Mouse (Mus musculus) stomach, postnatal 0 days (tissue): ENCODE measurements around the gene Zfp593. TPM values are rescaled to one million over a fixed set of nuclear protein-coding genes. Genes with fewer than 3 reads are reported as not detected.
A peak's percentile ranks its signal among the peaks of the same experiment; 100 is the strongest.

Source experiments
- ATAC-seq: fragments of 200-750 bp; cut with Nextera tagmentation; 2 replicates; pipeline ENCODE4 v1.8.0; 2017; ENCODE audit not compliant: low FRiP score, low TSS enrichment
- DNase-seq: peaks from one replicate; pipeline ENCODE4 v3.0.0-alpha.2; 2016; ENCODE audit warnings: low spot score
- H3K27ac ChIP-seq: fragments of 300-500 bp; sonication (generic); replicated peaks from 2 replicates; pipeline ENCODE4 v1.5.1; 2014; ENCODE audit warnings: mild to moderate bottlenecking, control low read depth
- H3K27me3 ChIP-seq: fragments of 300-500 bp; sonication (generic); 2 replicates; pipeline ENCODE4 v1.6.1; 2014; ENCODE audit warnings: low read length; ENCODE audit not compliant: control insufficient read depth, insufficient read depth
- H3K36me3 ChIP-seq: fragments of 300-500 bp; sonication (generic); 2 replicates; pipeline ENCODE4 v1.6.1; 2014; ENCODE audit warnings: low read length, mixed read lengths; ENCODE audit not compliant: control insufficient read depth, insufficient read depth
- H3K4me1 ChIP-seq: fragments of 300-500 bp; sonication (generic); replicated peaks from 2 replicates; pipeline ENCODE4 v1.6.1; 2014; ENCODE audit warnings: antibody characterized with exemption; ENCODE audit not compliant: control insufficient read depth, insufficient read depth
- H3K4me2 ChIP-seq: fragments of 300-500 bp; sonication (generic); replicated peaks from 2 replicates; pipeline ENCODE4 v1.6.1; 2014; ENCODE audit warnings: low read depth, mild to moderate bottlenecking, control low read depth, moderate library complexity
- H3K4me3 ChIP-seq: fragments of 300-500 bp; sonication (generic); 2 replicates; pipeline ENCODE4 v1.5.1; 2014; ENCODE audit warnings: low read depth, low read length, control low read depth
- H3K9ac ChIP-seq: fragments of 300-500 bp; sonication (generic); 2 replicates; pipeline ENCODE4 v1.6.1; 2014; ENCODE audit warnings: mild to moderate bottlenecking, low read length, control low read depth, mixed read lengths
- H3K9me3 ChIP-seq: fragments of 300-500 bp; sonication (generic); 2 replicates; pipeline ENCODE4 v1.6.1; 2016; ENCODE audit warnings: low read length; ENCODE audit not compliant: control insufficient read depth
- CTCF ChIP-seq: IDR thresholded peaks from 2 replicates; pipeline ENCODE4 v1.5.1; 2016; ENCODE audit warnings: antibody characterized with exemption, low read depth, mild to moderate bottlenecking, moderate library complexity
- EP300 ChIP-seq: optimal IDR thresholded peaks from 2 replicates; pipeline ENCODE3; 2016; ENCODE audit warnings: antibody characterized with exemption
- WGBS: fragments of 180-500 bp; shearing (Covaris S2); extraction: QIAGEN DNeasy Blood & Tissue Kit; methylation state at CpG from one replicate; pipeline ENCODE4 v1.1.7; 2014; 5-methylcytosine and 5-hydroxymethylcytosine counted together
- polyA plus RNA-seq: library from polyadenylated mRNA; unstranded; fragments of >200 nt; fragmentation: Nextera tagmentation; extraction: Ambion mirVana; gene quantifications from 2 replicates; pipeline ENCODE4 v1.2.1, GENCODE M21; 2015

The Zfp593 gene
- polyA plus RNA-seq, 1 experiment from 2014 or later: 12.6 TPM

- peaks cover 3% of the 10 kb centered on the region; the same call in 1 of the 2 replicates for H3K4me1 ChIP-seq
- no peaks in the 10 kb centered on the region for H3K27me3 ChIP-seq
- no peaks in the 10 kb centered on the region for H3K36me3 ChIP-seq
- no peaks in the 10 kb centered on the region for H3K9me3 ChIP-seq
- ATAC-seq: no peak
- no peak for DNase-seq
- no peak within 1 kb of the TSS for H3K9ac ChIP-seq
- TF ChIP-seq EP300: no peak
- TF ChIP-seq CTCF: no peak
- WGBS: 94% methylated on average over 17 of the region's 17 CpGs
- no peak within 1 kb of the TSS for H3K4me3 ChIP-seq
- peak within 1 kb of the TSS; percentile 96; the same call in 1 of the 2 replicates for H3K4me2 ChIP-seq
- H3K27ac ChIP-seq: no peak within 1 kb of the TSS
These were observed 1.7 kb downstream of the Zfp593 start, which contains the start of gene E130218I03Rik for GRCm38 (mm10) chr4:134243516-134244250. Gene E130218I03Rik, plus strand, starts transcription at chr4:134243662.

DNA sequence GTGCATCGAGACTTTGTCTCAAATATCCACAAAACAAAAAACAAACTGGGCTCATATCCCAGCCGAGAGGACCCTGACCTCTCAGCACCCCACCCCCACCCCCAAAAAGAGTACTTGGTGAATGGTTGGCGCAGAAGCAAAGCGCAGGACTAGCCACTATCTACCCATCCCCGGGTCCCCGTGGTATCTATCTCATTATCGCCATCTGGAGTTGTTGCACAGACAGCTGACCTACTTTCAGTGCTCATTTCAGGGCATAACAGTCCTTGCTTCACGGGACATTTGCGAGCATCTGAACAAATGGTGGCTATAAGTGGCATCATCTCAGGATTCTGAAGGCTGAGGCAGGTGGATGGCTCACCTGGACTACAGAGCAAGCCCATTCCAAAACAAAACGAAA lies 6.7 kb downstream of the Zfp593 start:
- Histone ChIP-seq H3K4me1 (no peaks in the 10 kb centered on the region), H3K4me3 (peak overlapping the region; percentile 46), H3K36me3 (no peaks in the 10 kb centered on the region), H3K27me3 (no peaks in the 10 kb centered on the region), H3K4me2 (peak overlapping the region; percentile 50), H3K9ac (no peak overlapping the region), H3K27ac (no peak overlapping the region), H3K9me3 (no peaks in the 10 kb centered on the region)
- DNase-seq: no peak
- ATAC-seq: 0 out of 2 replicates have a peak, but pooled peaks have one; percentile 0
- 11% methylated on average over 10 of the region's 10 CpGs for WGBS
- TF ChIP-seq EP300: no peak
- 0 out of 2 replicates have a peak, but pooled peaks have one; percentile 1 for TF ChIP-seq CTCF

DNA sequence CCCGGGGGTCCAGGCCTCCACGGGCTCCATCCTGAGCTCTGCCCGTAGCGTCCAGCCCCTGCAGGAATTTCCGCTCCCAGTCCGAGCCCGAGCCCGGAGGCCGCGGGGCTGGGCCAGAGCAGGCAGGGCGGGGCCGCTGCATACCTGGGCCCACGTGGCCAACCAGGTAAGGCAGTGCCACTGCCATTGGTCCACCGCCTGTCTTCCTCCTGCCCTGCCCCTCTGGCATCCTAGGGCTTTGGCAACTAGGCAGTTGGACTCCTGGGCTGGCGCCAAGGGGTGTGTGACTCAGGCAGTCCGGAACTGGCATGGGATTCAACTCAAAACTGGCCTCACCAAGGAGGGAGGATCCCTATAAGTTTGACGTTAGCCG lies 7.1 kb downstream of the Zfp593 start, which contains the start of gene Cnksr1:
Cnksr1 (minus strand) TSS at position 121 of the 373 bp plus-strand sequence.
- 2% methylated on average over 18 of the region's 18 CpGs for WGBS
- H3K27me3 ChIP-seq: no peaks in the 10 kb centered on the region
- no peaks in the 10 kb centered on the region for H3K36me3 ChIP-seq
- no peaks in the 10 kb centered on the region for H3K4me1 ChIP-seq
- peak within 1 kb of the TSS; percentile 46 for H3K4me3 ChIP-seq
- H3K9ac ChIP-seq: peak within 1 kb of the TSS; percentile 59
- peak within 1 kb of the TSS; percentile 50 for H3K4me2 ChIP-seq
- DNase-seq: peak; percentile 98
- peak within 1 kb of the TSS; percentile 91 for H3K27ac ChIP-seq
- peak; percentile 98 for ATAC-seq
- H3K9me3 ChIP-seq: no peaks in the 10 kb centered on the region
- no peak for TF ChIP-seq EP300
- 0 out of 2 replicates have a peak, but pooled peaks have one; percentile 1 for TF ChIP-seq CTCF

DNA sequence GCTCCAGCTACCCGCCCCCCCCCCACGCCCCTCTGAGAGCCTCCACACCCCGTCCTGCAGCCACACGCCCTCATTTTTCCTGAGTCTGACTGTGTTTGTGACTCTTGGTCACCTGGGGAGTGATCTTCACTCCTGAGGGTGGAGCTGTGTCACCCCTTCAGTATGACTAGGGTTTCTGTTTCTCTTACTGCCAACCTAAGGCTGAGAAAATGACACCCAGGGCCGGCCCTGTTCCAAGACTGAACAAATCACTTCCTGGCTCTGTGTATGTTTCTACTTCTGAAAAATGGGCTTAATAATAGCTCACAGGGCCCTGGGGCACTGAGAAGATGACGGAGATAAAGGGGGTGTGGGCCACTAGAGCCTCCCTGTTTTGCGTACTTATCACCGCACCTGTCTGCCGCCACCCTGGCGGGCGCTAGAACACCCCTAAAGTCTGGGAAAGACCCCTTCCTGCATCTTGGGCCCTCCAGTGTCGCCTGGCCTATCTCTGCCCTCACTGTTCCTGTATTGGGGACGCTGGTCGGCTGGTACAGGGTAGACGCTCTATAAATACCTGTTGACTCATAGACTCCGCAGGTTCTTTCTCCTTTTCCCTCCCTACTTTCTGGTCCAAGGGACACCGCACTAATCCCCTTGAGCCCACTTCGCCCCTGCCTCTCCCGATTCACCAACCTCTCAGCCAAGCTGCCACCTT lies 7.7 kb downstream of the Zfp593 start:
- DNase-seq (peak; percentile 51), ATAC-seq (peak; percentile 77)
- Histone ChIP-seq H3K9ac (peak overlapping the region; percentile 59), H3K4me3 (peak overlapping the region; percentile 46), H3K36me3 (no peaks in the 10 kb centered on the region), H3K27me3 (no peaks in the 10 kb centered on the region), H3K27ac (peak overlapping the region; percentile 91), H3K9me3 (no peaks in the 10 kb centered on the region), H3K4me2 (peak overlapping the region; percentile 50), H3K4me1 (no peaks in the 10 kb centered on the region)
- WGBS: 20% methylated on average over 19 of the region's 19 CpGs
- TF ChIP-seq CTCF (no peak), EP300 (no peak)

DNA sequence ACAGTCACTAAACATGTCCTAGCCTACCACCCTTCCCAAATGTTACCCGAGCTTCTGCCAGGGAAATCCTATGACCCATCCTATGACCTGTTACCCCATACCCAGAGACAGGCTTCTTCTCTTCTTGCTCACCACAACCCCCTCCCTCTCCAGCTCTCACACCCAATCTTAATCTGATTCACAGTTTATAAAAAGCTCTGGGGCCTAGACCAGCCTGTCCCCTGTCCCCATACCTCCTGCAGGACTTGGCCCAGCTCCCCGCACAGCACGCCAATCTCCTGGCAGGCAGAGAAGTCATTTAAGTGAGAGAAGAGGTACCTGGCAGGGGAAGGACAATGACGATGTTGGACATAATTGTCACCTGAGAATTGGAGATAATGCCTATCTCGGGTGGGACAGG lies 10.5 kb downstream of the Zfp593 start:
- Histone ChIP-seq H3K4me2 (no peak overlapping the region), H3K4me3 (no peak overlapping the region), H3K4me1 (no peaks in the 10 kb centered on the region), H3K27me3 (no peaks in the 10 kb centered on the region), H3K27ac (no peak overlapping the region), H3K36me3 (no peaks in the 10 kb centered on the region), H3K9me3 (no peaks in the 10 kb centered on the region), H3K9ac (no peak overlapping the region)
- no peak for DNase-seq
- no peak for TF ChIP-seq EP300
- no peak for TF ChIP-seq CTCF
- ATAC-seq: no peak
- WGBS: 75% methylated on average over 5 of the region's 5 CpGs
